In the genomic region with DNA sequence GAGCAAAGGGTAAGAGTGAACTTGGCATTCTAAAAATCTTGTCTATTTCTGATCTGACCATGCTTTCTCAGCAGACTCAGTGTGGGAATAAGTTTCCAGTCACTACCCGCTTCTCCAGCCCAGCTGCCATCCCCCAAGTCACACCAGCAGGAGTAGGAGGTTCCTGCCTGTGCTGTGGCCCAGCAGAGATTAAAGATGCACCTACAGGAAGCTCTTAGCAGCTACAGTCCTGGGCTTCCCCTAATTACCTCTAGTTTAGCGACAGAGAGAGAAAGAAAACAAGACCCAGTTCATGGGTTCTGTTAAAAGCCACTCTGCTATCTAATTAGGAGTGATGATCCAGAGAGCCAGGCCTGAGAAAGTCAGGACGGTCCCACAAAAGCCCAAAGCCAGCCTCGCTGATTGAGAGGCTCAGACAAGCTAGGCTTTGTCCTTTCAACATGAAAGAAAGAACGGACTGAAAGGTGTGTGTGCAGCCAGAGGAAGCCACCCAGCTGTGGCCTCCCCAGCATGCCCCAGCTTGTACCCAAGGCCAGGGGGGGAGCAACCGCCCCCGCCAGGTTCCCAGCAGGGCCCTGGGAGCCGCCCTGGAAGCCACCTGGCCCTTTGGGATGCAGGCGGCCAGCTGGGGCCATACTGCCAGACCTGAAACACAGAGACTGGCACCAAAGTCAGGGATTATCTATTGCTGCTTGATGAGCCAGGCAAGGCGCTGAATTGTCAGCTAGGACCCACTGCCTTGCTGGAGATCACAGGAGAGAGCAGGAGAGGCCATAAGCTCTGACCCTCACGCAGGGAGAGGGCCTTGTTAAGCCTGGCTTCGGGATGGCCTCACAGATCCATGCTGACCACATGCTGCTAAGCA, we compare ENCODE assay signal across 9 mouse cellular contexts. TPM values are rescaled to one million over a fixed set of nuclear protein-coding genes. Genes with fewer than 3 reads are reported as not detected.
DNase-seq lines count a peak whose midpoint lies in the region; ATAC-seq lines count a peak whose summit lies in the region.
"Had no signal": no experiment of that assay in that cellular context is flagged by ENCODE, and none has a peak within 500 bp of the region (broad histone marks: within the 10 kb centered on the region; RNA-seq: fewer than 3 reads in every experiment).

No protein-coding gene starts in this region.

- H3K4me1 ChIP-seq in limb, embryonic 12.5 days (replicated peaks) = peaks cover 79% of the 10 kb centered on the region

- DNase-seq in embryo, embryonic 11 days = peak; percentile 35
- DNase-seq in embryo, embryonic 10 days (ENCODE audit: low spot score) = no peak
- DNase-seq in urinary bladder, adult 2 months (ENCODE audit: low spot score) = peak; percentile 46
- no peak for DNase-seq in urinary bladder, postnatal 4 days (ENCODE audit: low spot score in 2 of 2)
- peak; percentile 42 to 57 for DNase-seq in urinary bladder, postnatal 36 days (ENCODE audit: low spot score in 2 of 2)
- no peak for DNase-seq in right cerebral cortex, postnatal 10 days (ENCODE audit: low spot score in 2 of 2)
- no peak for DNase-seq in ovary, postnatal 10 days (ENCODE audit: low spot score)

- ATAC-seq in limb, embryonic 12.5 days (ENCODE audit: insufficient number of reproducible peaks, insufficient read depth, low FRiP score, low TSS enrichment, low read depth) = no peak

- H3K27me3 ChIP-seq in limb, embryonic 12.5 days = peaks cover 19% of the 10 kb centered on the region

- no peaks in the 10 kb centered on the region for H3K36me3 ChIP-seq in limb, embryonic 12.5 days
- H3K36me3 ChIP-seq: liver, embryonic 15.5 days had no signal

- peak overlapping the region; percentile 61 for H3K4me3 ChIP-seq in limb, embryonic 12.5 days (replicated peaks)
- H3K4me3 ChIP-seq: liver, embryonic 15.5 days had no signal

- no peaks in the 10 kb centered on the region for H3K9me3 ChIP-seq in limb, embryonic 12.5 days
- H3K9me3 ChIP-seq: liver, embryonic 15.5 days had no signal

- H3K9ac ChIP-seq in limb, embryonic 12.5 days (replicated peaks) = peak overlapping the region; percentile 79
- H3K9ac ChIP-seq: liver, embryonic 15.5 days had no signal

- H3K27ac ChIP-seq in limb, embryonic 12.5 days = peak overlapping the region; percentile 87
- H3K27ac ChIP-seq: liver, embryonic 15.5 days had no signal

- WGBS in limb, embryonic 12.5 days = 8% methylated on average over 12 of the region's 12 CpGs

- H3K4me2 ChIP-seq in limb, embryonic 12.5 days = peak overlapping the region; percentile 97

RNA-seq across cellular contexts. Expression of gene Bmp7, which starts 2.6 kb away (rescaled TPM):
- 33.2 and 35.4 TPM in 2 replicates for polyA plus RNA-seq in urinary bladder, adult 2 months (2012; rRNA removed)
- 31.4 and 31.9 TPM in 2 replicates for polyA plus RNA-seq in limb, embryonic 12.5 days (2016; fragmentation: Nextera tagmentation; extraction: Ambion mirVana)

RNA-seq across cellular contexts. Expression of gene Spo11, which starts 39.9 kb away (rescaled TPM):
- polyA plus RNA-seq in urinary bladder, adult 2 months (2012; rRNA removed) = 0.31 and 0.61 TPM in 2 replicates
- polyA plus RNA-seq in limb, embryonic 12.5 days (2016; fragmentation: Nextera tagmentation; extraction: Ambion mirVana) = 1.6 TPM in 2 replicates
- polyA plus RNA-seq: liver, embryonic 15.5 days had no signal

Comparison
In these comparisons a context has a peak if more than half of its experiments do, and no peak if none do; other contexts are left out.
1. DNase-seq: peak in embryo, embryonic 11 days (single experiment), urinary bladder, adult 2 months (single experiment) and urinary bladder, postnatal 36 days (2 of 2); none in embryo, embryonic 10 days (single experiment), urinary bladder, postnatal 4 days (0 of 2), right cerebral cortex, postnatal 10 days (0 of 2) and ovary, postnatal 10 days (single experiment).